Mouse (Mus musculus): ENCODE results near the gene Ltbp1. TPM values are rescaled to one million over a fixed set of nuclear protein-coding genes. Genes with fewer than 3 reads are reported as not detected.

The Ltbp1 gene
- polyA plus RNA-seq, 2 experiments: 83.3 to 104 TPM

- Histone ChIP-seq H3K9me3 (ENCODE audit: control insufficient read depth, low read length) (no peaks in the 10 kb centered on the region), H3K4me1 (ENCODE audit: control insufficient read depth, insufficient read depth, low read length) (peaks cover 34% of the 10 kb centered on the region), H3K36me3 (ENCODE audit: control insufficient read depth, insufficient read depth, low read length) (peaks cover 28% of the 10 kb centered on the region), H3K4me3 (replicated peaks; ENCODE audit: low read length) (no peak overlapping the region), H3K27ac (replicated peaks; ENCODE audit: low read depth, low read length) (no peak overlapping the region; the same call in 1 of the 2 replicates), H3K27me3 (ENCODE audit: control insufficient read depth, insufficient read depth, low read length) (no peaks in the 10 kb centered on the region), H3K9ac (ENCODE audit: low read depth, low read length, severe bottlenecking) (no peak overlapping the region), H3K4me2 (replicated peaks; ENCODE audit: low read depth, low read length, severe bottlenecking) (peak overlapping the region; percentile 0; the same call in 1 of the 2 replicates)
- TF ChIP-seq POLR2A (IDR thresholded peaks at IDR 0.05; ENCODE audit: borderline replicate concordance, extremely low read depth, insufficient read depth, insufficient read length): no peak
- WGBS: 37% methylated on average over 24 of the region's 24 CpGs
- ATAC-seq (ENCODE audit: low FRiP score, low read depth) (peak; percentile 49), DNase-seq (ENCODE audit: low spot score) (no peak)
Observed at GRCm38 (mm10) chr17:75014601-75015356, 9.4 kb downstream of the Ltbp1 start.

GRCm38 (mm10) chr17:75015546-75015945 lies 10.2 kb downstream of the Ltbp1 start:
- ATAC-seq (ENCODE audit: low FRiP score, low read depth) (no peak), DNase-seq (ENCODE audit: low spot score) (no peak)
- WGBS: 81% methylated on average over 6 of the region's 6 CpGs
- Histone ChIP-seq H3K27ac (replicated peaks; ENCODE audit: low read depth, low read length) (no peak overlapping the region), H3K9ac (ENCODE audit: low read depth, low read length, severe bottlenecking) (no peak overlapping the region), H3K27me3 (ENCODE audit: control insufficient read depth, insufficient read depth, low read length) (no peaks in the 10 kb centered on the region), H3K4me2 (replicated peaks; ENCODE audit: low read depth, low read length, severe bottlenecking) (no peak overlapping the region), H3K4me3 (replicated peaks; ENCODE audit: low read length) (no peak overlapping the region), H3K4me1 (ENCODE audit: control insufficient read depth, insufficient read depth, low read length) (peaks cover 37% of the 10 kb centered on the region), H3K36me3 (ENCODE audit: control insufficient read depth, insufficient read depth, low read length) (peaks cover 28% of the 10 kb centered on the region), H3K9me3 (ENCODE audit: control insufficient read depth, low read length) (no peaks in the 10 kb centered on the region)
- no peak for TF ChIP-seq POLR2A (IDR thresholded peaks at IDR 0.05; ENCODE audit: borderline replicate concordance, extremely low read depth, insufficient read depth, insufficient read length)

DNA sequence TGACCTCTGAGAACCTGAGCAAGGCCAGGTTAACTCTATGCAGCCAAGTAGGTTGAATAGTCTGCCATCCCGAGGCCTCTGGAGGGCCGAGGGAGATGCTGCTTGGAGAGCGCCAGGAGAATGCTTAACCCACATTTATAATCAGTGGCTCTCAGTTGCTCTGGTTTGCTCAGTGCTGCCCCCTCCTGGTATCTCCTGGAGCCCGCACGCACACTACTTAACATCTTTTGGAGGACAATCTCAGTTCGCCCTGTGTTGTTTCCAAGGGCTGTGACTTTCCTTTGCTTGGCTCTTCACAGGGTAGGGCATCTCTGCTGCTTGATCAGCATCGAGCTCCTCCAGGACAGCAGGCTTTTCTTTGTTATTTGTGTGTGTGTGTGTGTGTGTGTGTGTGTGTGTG lies 12.1 kb downstream of the Ltbp1 start:
- no peak for DNase-seq (ENCODE audit: low spot score)
- no peak for ATAC-seq (ENCODE audit: low FRiP score, low read depth)
- peaks cover 50% of the 10 kb centered on the region for H3K4me1 ChIP-seq (ENCODE audit: control insufficient read depth, insufficient read depth, low read length)
- no peaks in the 10 kb centered on the region for H3K27me3 ChIP-seq (ENCODE audit: control insufficient read depth, insufficient read depth, low read length)
- H3K36me3 ChIP-seq (ENCODE audit: control insufficient read depth, insufficient read depth, low read length): peaks cover 29% of the 10 kb centered on the region
- no peak overlapping the region for H3K9ac ChIP-seq (ENCODE audit: low read depth, low read length, severe bottlenecking)
- H3K4me2 ChIP-seq (replicated peaks; ENCODE audit: low read depth, low read length, severe bottlenecking): no peak overlapping the region
- 0 out of 2 replicates have a peak overlapping the region, but pooled peaks have one; percentile 33 for H3K27ac ChIP-seq (replicated peaks; ENCODE audit: low read depth, low read length)
- no peak overlapping the region for H3K4me3 ChIP-seq (replicated peaks; ENCODE audit: low read length)
- H3K9me3 ChIP-seq (ENCODE audit: control insufficient read depth, low read length): no peaks in the 10 kb centered on the region
- 79% methylated on average over 7 of the region's 7 CpGs for WGBS
- TF ChIP-seq POLR2A (IDR thresholded peaks at IDR 0.05; ENCODE audit: borderline replicate concordance, extremely low read depth, insufficient read depth, insufficient read length): no peak

DNA sequence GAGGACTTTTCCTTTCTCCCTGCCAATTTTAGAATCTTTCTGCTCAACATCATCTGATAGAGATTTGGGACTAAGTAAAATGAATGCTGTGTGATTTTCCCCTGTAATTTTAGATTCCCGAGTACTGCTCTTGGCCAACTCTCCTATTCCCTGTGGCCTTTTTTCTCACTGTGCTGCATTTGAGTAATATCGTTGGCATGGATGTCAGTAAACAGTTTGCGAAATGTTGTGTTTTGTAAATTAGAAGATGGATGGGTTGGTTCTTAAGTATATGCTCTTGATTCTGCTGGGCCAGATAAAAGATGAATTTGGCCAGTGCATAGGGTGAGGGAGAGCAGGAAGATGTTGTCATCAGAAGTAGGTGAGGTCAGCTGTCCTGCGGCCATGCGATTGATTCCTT lies 12.8 kb downstream of the Ltbp1 start:
- no peak for TF ChIP-seq POLR2A (IDR thresholded peaks at IDR 0.05; ENCODE audit: borderline replicate concordance, extremely low read depth, insufficient read depth, insufficient read length)
- H3K36me3 ChIP-seq (ENCODE audit: control insufficient read depth, insufficient read depth, low read length): peaks cover 23% of the 10 kb centered on the region
- H3K9ac ChIP-seq (ENCODE audit: low read depth, low read length, severe bottlenecking): no peak overlapping the region
- H3K27ac ChIP-seq (replicated peaks; ENCODE audit: low read depth, low read length): no peak overlapping the region
- no peak overlapping the region for H3K4me3 ChIP-seq (replicated peaks; ENCODE audit: low read length)
- no peaks in the 10 kb centered on the region for H3K9me3 ChIP-seq (ENCODE audit: control insufficient read depth, low read length)
- no peak overlapping the region for H3K4me2 ChIP-seq (replicated peaks; ENCODE audit: low read depth, low read length, severe bottlenecking)
- H3K27me3 ChIP-seq (ENCODE audit: control insufficient read depth, insufficient read depth, low read length): no peaks in the 10 kb centered on the region
- ATAC-seq (ENCODE audit: low FRiP score, low read depth): no peak
- no peak for DNase-seq (ENCODE audit: low spot score)
- peaks cover 49% of the 10 kb centered on the region for H3K4me1 ChIP-seq (ENCODE audit: control insufficient read depth, insufficient read depth, low read length)
- WGBS: 78% methylated on average over 5 of the region's 5 CpGs

DNA sequence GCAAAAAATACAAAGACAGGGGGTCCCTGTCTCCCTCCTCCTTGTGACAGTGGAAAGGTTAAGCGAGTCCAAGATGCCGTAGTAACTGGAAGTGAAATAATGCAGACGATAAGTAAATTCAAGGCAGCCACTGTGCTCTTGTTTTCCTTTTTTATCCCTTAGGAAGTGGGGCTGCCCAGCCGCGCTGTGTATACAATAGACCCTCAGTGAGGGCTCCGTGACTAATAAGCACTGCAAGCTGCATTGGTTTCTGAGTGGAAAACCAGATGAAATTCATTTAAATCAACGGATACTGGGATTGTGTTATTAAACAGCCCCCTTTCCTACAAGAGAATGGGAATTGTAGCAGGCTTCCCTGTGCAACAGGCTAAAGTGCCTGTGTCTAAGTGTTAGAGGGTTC lies 14.7 kb downstream of the Ltbp1 start:
- H3K4me1 ChIP-seq (ENCODE audit: control insufficient read depth, insufficient read depth, low read length): peaks cover 30% of the 10 kb centered on the region
- H3K9me3 ChIP-seq (ENCODE audit: control insufficient read depth, low read length): no peaks in the 10 kb centered on the region
- no peaks in the 10 kb centered on the region for H3K27me3 ChIP-seq (ENCODE audit: control insufficient read depth, insufficient read depth, low read length)
- peaks cover 14% of the 10 kb centered on the region for H3K36me3 ChIP-seq (ENCODE audit: control insufficient read depth, insufficient read depth, low read length)
- H3K27ac ChIP-seq (replicated peaks; ENCODE audit: low read depth, low read length): 0 out of 2 replicates have a peak overlapping the region, but pooled peaks have one; percentile 11
- 35% methylated on average over 7 of the region's 7 CpGs for WGBS
- ATAC-seq (ENCODE audit: low FRiP score, low read depth): no peak
- H3K4me2 ChIP-seq (replicated peaks; ENCODE audit: low read depth, low read length, severe bottlenecking): no peak overlapping the region
- H3K9ac ChIP-seq (ENCODE audit: low read depth, low read length, severe bottlenecking): no peak overlapping the region
- TF ChIP-seq POLR2A (IDR thresholded peaks at IDR 0.05; ENCODE audit: borderline replicate concordance, extremely low read depth, insufficient read depth, insufficient read length): no peak
- DNase-seq (ENCODE audit: low spot score): no peak
- no peak overlapping the region for H3K4me3 ChIP-seq (replicated peaks; ENCODE audit: low read length)
